Mouse (Mus musculus) heart, adult 2 months (tissue): ENCODE measurements at regions not wholly inside any gene's neighbourhood (a gene's known extent, or its start where the extent isn't known, plus 50 kb on each side); places are given as distances from the start of the nearest gene placed in this dataset.
A peak's percentile ranks its signal among the peaks of the same experiment; 100 is the strongest.

Experiments used
- DNase-seq, 2 experiments: peaks; one replicate each; pipeline ENCODE4 v3.0.0; 2021
- H3K27ac ChIP-seq: fragments of 200-600 bp; 2 replicates; pipeline ENCODE4 v1.8.1; 2022
- H3K27me3 ChIP-seq: fragments of 200-500 bp; 2 replicates; pipeline ENCODE4 v1.6.1; 2012; ENCODE audit warnings: mild to moderate bottlenecking, low read length, inconsistent platforms, mixed read lengths; ENCODE audit not compliant: control insufficient read depth, insufficient read depth
- H3K36me3 ChIP-seq: fragments of 200-500 bp; 2 replicates; pipeline ENCODE4 v1.6.1; 2012; ENCODE audit warnings: low read length, inconsistent platforms; ENCODE audit not compliant: control insufficient read depth, insufficient read depth
- H3K4me1 ChIP-seq: fragments of 200-500 bp; 2 replicates; pipeline ENCODE4 v1.6.1; 2011; ENCODE audit warnings: low read length; ENCODE audit not compliant: control insufficient read depth, insufficient read depth
- H3K4me3 ChIP-seq: fragments of 200-600 bp; 2 replicates; pipeline ENCODE4 v1.8.1; 2022
- H3K79me2 ChIP-seq: fragments of 200-500 bp; replicated peaks from 2 replicates; pipeline ENCODE4 v1.6.1; 2012; ENCODE audit warnings: mild to moderate bottlenecking, inconsistent platforms, low read length, moderate library complexity, mixed read lengths; ENCODE audit not compliant: control insufficient read depth, insufficient read depth
- H3K9ac ChIP-seq: fragments of 200-500 bp; 2 replicates; pipeline ENCODE4 v1.6.1; 2012; ENCODE audit warnings: low read depth, mild to moderate bottlenecking, control low read depth, inconsistent platforms, low read length, mixed read lengths
- CTCF ChIP-seq: fragments of 200-600 bp; IDR thresholded peaks from 2 replicates; pipeline ENCODE4 v1.8.1; 2022; ENCODE audit warnings: antibody characterized with exemption, mild to moderate bottlenecking, moderate library complexity
- EP300 ChIP-seq: fragments of 200-500 bp; IDR thresholded peaks from 2 replicates; pipeline ENCODE4 v1.6.1; 2011; ENCODE audit warnings: low read depth, low read length, control low read depth; ENCODE audit not compliant: insufficient read depth
- POLR2A ChIP-seq: fragments of 200-500 bp; IDR thresholded peaks from 2 replicates; pipeline ENCODE4 v1.6.1; 2011; ENCODE audit warnings: mild to moderate bottlenecking, low read depth, low read length, control low read depth; ENCODE audit not compliant: insufficient read depth
- WGBS: fragments of 180-500 bp; shearing (Covaris S2); methylation state at CpG from one replicate; pipeline ENCODE4 v1.1.7; 2018; 5-methylcytosine and 5-hydroxymethylcytosine counted together
- intact Hi-C: fragments of 180-260 bp; cut with DNase I; formaldehyde crosslinking; loops from one replicate; pipeline ENCODE4 v1.15.1; 2025

- no peaks in the 10 kb centered on the region for H3K79me2 ChIP-seq
- TF ChIP-seq CTCF (no peak), EP300 (no peak), POLR2A (no peak)
- H3K9ac ChIP-seq = no peak overlapping the region
- 69% methylated on average over 4 of the region's 4 CpGs for WGBS
- intact Hi-C loops = no loop called here
- no peak overlapping the region for H3K27ac ChIP-seq
- H3K4me1 ChIP-seq = no peaks in the 10 kb centered on the region
- no peaks in the 10 kb centered on the region for H3K36me3 ChIP-seq
- H3K4me3 ChIP-seq = no peak overlapping the region
- H3K27me3 ChIP-seq = no peaks in the 10 kb centered on the region
- DNase-seq = no peak
Observed at GRCm38 (mm10) chr8:73645582-73645981, 292.2 kb upstream of the Large1 start.

GRCm38 (mm10) chr8:73626798-73627197 lies 273.5 kb upstream of the Large1 start:
- intact Hi-C loops = no loop called here
- no peak for DNase-seq
- H3K4me3 ChIP-seq = no peak overlapping the region

GRCm38 (mm10) chr8:73618946-73619345 lies 265.6 kb upstream of the Large1 start:
- 67% methylated on average over 1 of the region's 1 CpGs for WGBS
- no peaks in the 10 kb centered on the region for H3K36me3 ChIP-seq
- H3K9ac ChIP-seq = no peak overlapping the region
- H3K4me1 ChIP-seq = no peaks in the 10 kb centered on the region
- H3K79me2 ChIP-seq = no peaks in the 10 kb centered on the region
- no peak overlapping the region for H3K4me3 ChIP-seq
- H3K27ac ChIP-seq = no peak overlapping the region
- DNase-seq = peak in 1 of 2 experiments; percentile 4
- intact Hi-C loops = no loop called here
- H3K27me3 ChIP-seq = no peaks in the 10 kb centered on the region
- no peak for TF ChIP-seq CTCF

More at GRCm38 (mm10) chr8:73626798-73627197, 273.5 kb upstream of the Large1 start:
- Histone ChIP-seq H3K36me3 (no peaks in the 10 kb centered on the region), H3K27me3 (no peaks in the 10 kb centered on the region), H3K4me1 (no peaks in the 10 kb centered on the region), H3K9ac (no peak overlapping the region), H3K27ac (no peak overlapping the region), H3K79me2 (no peaks in the 10 kb centered on the region)
- TF ChIP-seq EP300 (no peak), CTCF (no peak), POLR2A (no peak)

GRCm38 (mm10) chr8:73614631-73615030 lies 261.3 kb upstream of the Large1 start:
- no peaks in the 10 kb centered on the region for H3K79me2 ChIP-seq
- no peaks in the 10 kb centered on the region for H3K27me3 ChIP-seq
- no peak overlapping the region for H3K4me3 ChIP-seq
- no peak for TF ChIP-seq POLR2A
- H3K4me1 ChIP-seq = no peaks in the 10 kb centered on the region
- DNase-seq = no peak
- intact Hi-C loops = no loop called here
- H3K27ac ChIP-seq = no peak overlapping the region
- no peak overlapping the region for H3K9ac ChIP-seq
- no peaks in the 10 kb centered on the region for H3K36me3 ChIP-seq
- WGBS = 62% methylated on average over 2 of the region's 2 CpGs

DNA sequence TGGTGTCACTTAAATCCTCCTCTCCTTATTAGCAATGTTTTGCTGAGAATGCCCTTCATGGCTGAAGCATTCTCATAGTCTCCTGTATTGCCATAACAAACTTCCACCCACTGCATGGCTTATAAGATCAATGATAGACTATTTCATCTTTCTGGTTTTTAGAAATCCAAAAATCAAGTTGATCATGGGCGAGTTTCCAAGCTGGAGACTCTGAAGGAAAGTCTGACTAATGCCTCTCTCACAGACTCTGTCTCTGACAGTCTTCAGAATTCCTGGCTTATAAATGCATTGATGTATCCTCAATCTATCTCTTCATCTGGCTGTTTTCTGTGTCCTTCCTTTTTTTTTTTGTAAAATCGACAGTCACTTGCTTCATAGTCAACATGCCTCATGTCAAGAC lies 260.8 kb upstream of the Large1 start:
- Histone ChIP-seq H3K27ac (no peak overlapping the region), H3K9ac (no peak overlapping the region), H3K27me3 (no peaks in the 10 kb centered on the region), H3K36me3 (no peaks in the 10 kb centered on the region), H3K79me2 (no peaks in the 10 kb centered on the region), H3K4me3 (no peak overlapping the region), H3K4me1 (no peaks in the 10 kb centered on the region)
- WGBS = 39% methylated on average over 2 of the region's 2 CpGs
- TF ChIP-seq EP300 (no peak), POLR2A (no peak), CTCF (no peak)
- intact Hi-C loops = no loop called here
- no peak for DNase-seq

GRCm38 (mm10) chr8:73611583-73611982 lies 258.2 kb upstream of the Large1 start:
- TF ChIP-seq EP300 (no peak), POLR2A (no peak), CTCF (no peak)
- Histone ChIP-seq H3K4me3 (no peak overlapping the region), H3K9ac (no peak overlapping the region), H3K4me1 (no peaks in the 10 kb centered on the region), H3K79me2 (no peaks in the 10 kb centered on the region), H3K27ac (no peak overlapping the region), H3K27me3 (no peaks in the 10 kb centered on the region), H3K36me3 (no peaks in the 10 kb centered on the region)
- DNase-seq = no peak
- WGBS = 86% methylated on average over 10 of the region's 10 CpGs
- intact Hi-C loops = no loop called here

- DNase-seq = no peak
Observed at GRCm38 (mm10) chr8:73570599-73570998, 217.3 kb upstream of the Large1 start.

More at GRCm38 (mm10) chr8:73570599-73570998, 217.3 kb upstream of the Large1 start:
- intact Hi-C loops = no loop called here
- Histone ChIP-seq H3K79me2 (no peaks in the 10 kb centered on the region), H3K4me3 (no peak overlapping the region), H3K27me3 (no peaks in the 10 kb centered on the region), H3K36me3 (peaks cover 2% of the 10 kb centered on the region; the same call in 1 of the 2 replicates), H3K4me1 (no peaks in the 10 kb centered on the region), H3K27ac (no peak overlapping the region), H3K9ac (no peak overlapping the region)
- TF ChIP-seq CTCF = no peak
- no peak for TF ChIP-seq EP300
